In the genomic region with DNA sequence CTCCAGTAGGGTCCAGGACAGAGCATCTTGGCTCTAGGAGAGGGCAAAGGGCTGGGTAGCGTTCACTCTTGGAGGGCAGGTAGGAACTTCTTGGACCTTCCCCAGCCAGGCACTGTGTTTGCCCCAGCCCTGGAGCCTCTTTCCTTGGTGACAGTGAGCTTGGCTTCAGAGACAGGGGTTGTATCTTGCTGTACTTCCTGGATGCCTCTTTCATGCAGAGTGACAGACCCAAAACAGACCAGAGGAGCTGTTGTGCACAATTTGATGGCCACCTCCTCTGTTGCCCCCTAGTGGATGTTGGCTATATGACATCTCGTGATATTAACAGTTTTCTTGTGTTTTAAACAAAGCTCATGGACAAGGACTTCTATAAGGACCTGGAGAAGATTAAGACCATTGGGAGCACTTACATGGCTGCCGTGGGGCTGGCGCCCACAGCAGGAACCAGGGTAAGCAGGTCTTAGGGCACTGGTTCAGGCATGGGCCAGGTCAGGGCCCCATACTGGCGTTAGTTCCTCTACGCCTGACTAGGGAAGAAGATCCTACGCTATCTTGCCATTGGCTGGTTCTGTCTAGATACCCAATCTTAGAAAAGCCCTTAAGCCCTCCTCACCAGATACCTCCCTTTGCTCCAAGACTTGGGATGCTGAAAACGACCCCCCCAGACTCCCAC, we compare ENCODE assay signal across 8 mouse cellular contexts. TPM values are rescaled to one million over a fixed set of nuclear protein-coding genes. Genes with fewer than 3 reads are reported as not detected.
A peak's percentile ranks its signal among the peaks of the same experiment; 100 is the strongest.
DNase-seq lines count a peak whose midpoint lies in the region; ATAC-seq and TF ChIP-seq lines count a peak whose summit lies in the region.

No protein-coding gene starts in this region.

- H3K27me3 ChIP-seq in forebrain, embryonic 11.5 days (ENCODE audit: control insufficient read depth, insufficient read depth, low read length), result no peaks in the 10 kb centered on the region
- H3K27me3 ChIP-seq in midbrain, embryonic 15.5 days (replicated peaks), result no peaks in the 10 kb centered on the region

- peak; percentile 86 for TF ChIP-seq CTCF in layer of hippocampus, adult 2 months (conservative IDR thresholded peaks at IDR 0.05)

- no peaks in the 10 kb centered on the region for H3K9me3 ChIP-seq in forebrain, embryonic 11.5 days (ENCODE audit: control insufficient read depth, low read length)
- no peaks in the 10 kb centered on the region for H3K9me3 ChIP-seq in midbrain, embryonic 15.5 days

- no peak overlapping the region for H3K9ac ChIP-seq in forebrain, embryonic 11.5 days (ENCODE audit: low read length)
- no peak overlapping the region for H3K9ac ChIP-seq in midbrain, embryonic 15.5 days

- no peak overlapping the region for H3K4me3 ChIP-seq in layer of hippocampus, adult 2 months
- no peak overlapping the region for H3K4me3 ChIP-seq in forebrain, embryonic 11.5 days (ENCODE audit: low read depth, low read length)
- H3K4me3 ChIP-seq in midbrain, embryonic 15.5 days, result no peak overlapping the region

- DNase-seq in layer of hippocampus, adult 2 months (ENCODE audit: low spot score in 2 of 2), result peak; percentile 39 to 62
- DNase-seq in layer of hippocampus, adult 8-10 months (ENCODE audit: low spot score in 2 of 2), result no peak
- DNase-seq in T-cell, adult 2 months (ENCODE audit: low spot score), result peak; percentile 70
- no peak for DNase-seq in forebrain, embryonic 11.5 days (ENCODE audit: low spot score)
- peak; percentile 51 for DNase-seq in kidney, postnatal 14 days
- peak; percentile 50 for DNase-seq in yolk sac, embryonic 10.5 days (ENCODE audit: low spot score)
- DNase-seq in frontal cortex, postnatal 25 days (ENCODE audit: low spot score in 2 of 2), result no peak

- no peaks in the 10 kb centered on the region for H3K4me1 ChIP-seq in forebrain, embryonic 11.5 days (replicated peaks; ENCODE audit: control insufficient read depth, insufficient read depth, low read length)
- H3K4me1 ChIP-seq in midbrain, embryonic 15.5 days, result peaks cover 15% of the 10 kb centered on the region

- H3K4me2 ChIP-seq in forebrain, embryonic 11.5 days (ENCODE audit: low read depth, low read length, severe bottlenecking), result no peak overlapping the region
- no peak overlapping the region for H3K4me2 ChIP-seq in midbrain, embryonic 15.5 days

- H3K27ac ChIP-seq in layer of hippocampus, adult 2 months, result no peak overlapping the region
- H3K27ac ChIP-seq in forebrain, embryonic 11.5 days (ENCODE audit: low read depth, low read length), result no peak overlapping the region
- H3K27ac ChIP-seq in midbrain, embryonic 15.5 days, result peak overlapping the region; percentile 58; the same call in 1 of the 2 replicates

- no peaks in the 10 kb centered on the region for H3K36me3 ChIP-seq in forebrain, embryonic 11.5 days (ENCODE audit: control insufficient read depth, insufficient read depth, low read length)
- no peaks in the 10 kb centered on the region for H3K36me3 ChIP-seq in midbrain, embryonic 15.5 days (replicated peaks)

- WGBS in forebrain, embryonic 11.5 days, result 82% methylated on average over 8 of the region's 8 CpGs
- WGBS in midbrain, embryonic 15.5 days, result 80% methylated on average over 8 of the region's 8 CpGs

- ATAC-seq in forebrain, embryonic 11.5 days (replicated peaks; ENCODE audit: low FRiP score), result peak; percentile 53
- ATAC-seq in midbrain, embryonic 15.5 days (replicated peaks), result peak; percentile 53

RNA-seq across cellular contexts. Expression of a gene that starts 26.7 kb away (rescaled TPM):
- not detected for total RNA-seq in layer of hippocampus, adult 2 months (2021)
- total RNA-seq in layer of hippocampus, adult 8-10 months (2022), result not detected
- not detected in 2 replicates for polyA plus RNA-seq in forebrain, embryonic 11.5 days (2014; fragmentation: Nextera tagmentation; extraction: Ambion mirVana)
- not detected in 2 replicates for polyA plus RNA-seq in midbrain, embryonic 15.5 days (2015; fragmentation: Nextera tagmentation; extraction: Ambion mirVana)

RNA-seq across cellular contexts. Expression of a gene that starts 35.9 kb away (rescaled TPM):
- under 1 TPM in 1 of 2 experiments, not detected in 1; 0.23 TPM for total RNA-seq in layer of hippocampus, adult 2 months (2021)
- total RNA-seq in layer of hippocampus, adult 8-10 months (2022), result not detected
- 0.16 and 0.17 TPM in 2 replicates for polyA plus RNA-seq in forebrain, embryonic 11.5 days (2014; fragmentation: Nextera tagmentation; extraction: Ambion mirVana)
- 0.37 TPM in 1 of 2 replicates, not detected in the other for polyA plus RNA-seq in midbrain, embryonic 15.5 days (2015; fragmentation: Nextera tagmentation; extraction: Ambion mirVana)

RNA-seq across cellular contexts. Expression of a gene that starts 52.1 kb away (rescaled TPM):
- total RNA-seq in layer of hippocampus, adult 2 months (2021), result 10 to 100 TPM; 10.2 to 11.1 TPM
- total RNA-seq in layer of hippocampus, adult 8-10 months (2022), result 10 to 100 TPM; 10.3 to 14.5 (median 11.6) TPM
- polyA plus RNA-seq in forebrain, embryonic 11.5 days (2014; fragmentation: Nextera tagmentation; extraction: Ambion mirVana), result 11.0 and 11.5 TPM in 2 replicates
- polyA plus RNA-seq in midbrain, embryonic 15.5 days (2015; fragmentation: Nextera tagmentation; extraction: Ambion mirVana), result 13.9 and 14.8 TPM in 2 replicates

Comparison
In these comparisons a context has a peak if more than half of its experiments do, and no peak if none do; other contexts are left out.
1. DNase-seq: peak in layer of hippocampus, adult 2 months (2 of 2), T-cell, adult 2 months (single experiment), kidney, postnatal 14 days (single experiment) and yolk sac, embryonic 10.5 days (single experiment); none in layer of hippocampus, adult 8-10 months (0 of 2), forebrain, embryonic 11.5 days (single experiment) and frontal cortex, postnatal 25 days (0 of 2).